Comparison of ENCODE assay signal across 8 mouse cellular contexts in genomic region chr19:23274054-23274724, GRCm38 (mm10). TPM values are rescaled to one million over a fixed set of nuclear protein-coding genes. Genes with fewer than 3 reads are reported as not detected.
DNase-seq lines count a peak whose midpoint lies in the region; ATAC-seq and TF ChIP-seq lines count a peak whose summit lies in the region.

No protein-coding gene starts in this region.

- WGBS in forebrain, embryonic 14.5 days = 66% methylated on average over 4 of the region's 4 CpGs
- 48% methylated on average over 4 of the region's 4 CpGs for WGBS in liver, embryonic 16.5 days (ENCODE audit: insufficient replicate concordance)

- H3K27ac ChIP-seq in gastrocnemius, adult 2 months = no peak overlapping the region
- no peak overlapping the region for H3K27ac ChIP-seq in forebrain, embryonic 14.5 days (ENCODE audit: low read depth, low read length)
- H3K27ac ChIP-seq in liver, embryonic 16.5 days (ENCODE audit: low read length) = no peak overlapping the region; the same call in 1 of the 2 replicates

- no peaks in the 10 kb centered on the region for H3K27me3 ChIP-seq in forebrain, embryonic 14.5 days (replicated peaks; ENCODE audit: control insufficient read depth, insufficient read depth, low read length)
- H3K27me3 ChIP-seq in liver, embryonic 16.5 days (ENCODE audit: control insufficient read depth, insufficient read depth, low read depth, low read length) = no peaks in the 10 kb centered on the region

- H3K4me1 ChIP-seq in forebrain, embryonic 14.5 days (ENCODE audit: control insufficient read depth, insufficient read depth, low read length) = peaks cover 8% of the 10 kb centered on the region
- H3K4me1 ChIP-seq in liver, embryonic 16.5 days (ENCODE audit: control insufficient read depth, low read depth, low read length) = peaks cover 9% of the 10 kb centered on the region

- no peaks in the 10 kb centered on the region for H3K36me3 ChIP-seq in forebrain, embryonic 14.5 days (ENCODE audit: control insufficient read depth, insufficient read depth, low read length)
- H3K36me3 ChIP-seq in liver, embryonic 16.5 days (ENCODE audit: control insufficient read depth, insufficient read depth) = no peaks in the 10 kb centered on the region

- peak; percentile 41 for ATAC-seq in forebrain, embryonic 14.5 days
- no peak for ATAC-seq in liver, embryonic 16.5 days (ENCODE audit: low read depth)

- peak overlapping the region; percentile 99 for H3K4me3 ChIP-seq in gastrocnemius, adult 2 months
- peak overlapping the region; percentile 85 for H3K4me3 ChIP-seq in forebrain, embryonic 14.5 days (ENCODE audit: low read depth, low read length)
- peak overlapping the region; percentile 87 for H3K4me3 ChIP-seq in liver, embryonic 16.5 days (ENCODE audit: low read depth, low read length)

- DNase-seq in gastrocnemius, adult 2 months = no peak
- no peak for DNase-seq in gastrocnemius, adult 8-10 months (ENCODE audit: low spot score in 2 of 2)
- peak; percentile 31 for DNase-seq in 416B (ENCODE audit: low read depth)
- DNase-seq in forebrain, embryonic 14.5 days (ENCODE audit: low spot score) = no peak
- DNase-seq in left cerebral cortex, postnatal 36 days (ENCODE audit: low spot score in 2 of 2) = no peak
- DNase-seq in right cerebral cortex, postnatal 36 days (ENCODE audit: low spot score in 2 of 2) = no peak
- DNase-seq in urinary bladder, postnatal 36 days (ENCODE audit: low spot score in 2 of 2) = no peak

- H3K9me3 ChIP-seq in forebrain, embryonic 14.5 days (replicated peaks; ENCODE audit: control insufficient read depth, low read length) = no peaks in the 10 kb centered on the region
- no peaks in the 10 kb centered on the region for H3K9me3 ChIP-seq in liver, embryonic 16.5 days (replicated peaks; ENCODE audit: control insufficient read depth, low read length)

- peak overlapping the region; percentile 89; the same call in 1 of the 2 replicates for H3K9ac ChIP-seq in forebrain, embryonic 14.5 days (ENCODE audit: low read length)
- H3K9ac ChIP-seq in liver, embryonic 16.5 days (ENCODE audit: low read depth, low read length) = no peak overlapping the region

- peak overlapping the region; percentile 57 for H3K4me2 ChIP-seq in forebrain, embryonic 14.5 days (ENCODE audit: low read length)
- H3K4me2 ChIP-seq in liver, embryonic 16.5 days (ENCODE audit: low read depth, low read length) = peak overlapping the region; percentile 60

- TF ChIP-seq CTCF in gastrocnemius, adult 2 months (IDR thresholded peaks at IDR 0.05) = no peak

- intact Hi-C loops in gastrocnemius, adult 2 months (cut with DNase I) = loop anchor here (5.0 kb wide), 1 partner anchor 38 kb away; no protein-coding TSS in a partner anchor
- intact Hi-C loops in left cerebral cortex, postnatal 36 days (cut with DNase I) = no loop called here

RNA-seq across cellular contexts. Expression of gene Smc5, which starts 0.5 kb away (rescaled TPM):
- total RNA-seq in gastrocnemius, adult 2 months (2021) = 10 to 100 TPM; 14.9 to 17.5 TPM
- total RNA-seq in gastrocnemius, adult 8-10 months (2022) = 10 to 100 TPM; 10.5 to 14.5 (median 11.8) TPM
- 27.5 and 33.4 TPM in 2 replicates for polyA plus RNA-seq in forebrain, embryonic 14.5 days (2014; fragmentation: Nextera tagmentation; extraction: Ambion mirVana)
- polyA plus RNA-seq in liver, embryonic 16.5 days (2015; fragmentation: Nextera tagmentation; extraction: Ambion mirVana) = 9.4 and 10.8 TPM in 2 replicates
- total RNA-seq in left cerebral cortex, postnatal 36 days (2021) = 10 to 100 TPM; 23.0 to 45.1 TPM
